Mouse (Mus musculus) midbrain, embryonic 11.5 days (tissue): ENCODE results near the gene Fpr2. TPM values are rescaled to one million over a fixed set of nuclear protein-coding genes. Genes with fewer than 3 reads are reported as not detected.
"Not testable (repeated sequence)": the region's sequence is repeated elsewhere in the genome, so short reads cannot be mapped to it uniquely, and the experiment has no call there.

Experiments used
- ATAC-seq: fragments of 200-750 bp; cut with Nextera tagmentation; 2 replicates; pipeline ENCODE4 v1.8.0; 2017; ENCODE audit warnings: moderate TSS enrichment, moderate library complexity; ENCODE audit not compliant: low FRiP score
- DNase-seq: peaks from one replicate; pipeline ENCODE4 v3.0.0; 2015; ENCODE audit warnings: low spot score; ENCODE audit errors: missing footprints
- H3K27ac ChIP-seq: fragments of 300-500 bp; sonication (generic); 2 replicates; pipeline ENCODE4 v1.5.1; 2014; ENCODE audit warnings: low read depth, low read length
- H3K27me3 ChIP-seq: fragments of 300-500 bp; sonication (generic); 2 replicates; pipeline ENCODE4 v1.6.1; 2014; ENCODE audit warnings: mild to moderate bottlenecking, low read length, moderate library complexity, mixed read lengths; ENCODE audit not compliant: control insufficient read depth, insufficient read depth
- H3K36me3 ChIP-seq: fragments of 300-500 bp; sonication (generic); 2 replicates; pipeline ENCODE4 v1.6.1; 2014; ENCODE audit warnings: mild to moderate bottlenecking, low read length, moderate library complexity, mixed read lengths; ENCODE audit not compliant: control insufficient read depth, insufficient read depth
- H3K4me1 ChIP-seq: fragments of 300-500 bp; sonication (generic); 2 replicates; pipeline ENCODE4 v1.6.1; 2014; ENCODE audit warnings: low read length; ENCODE audit not compliant: control insufficient read depth, insufficient read depth
- H3K4me2 ChIP-seq: fragments of 300-500 bp; sonication (generic); 2 replicates; pipeline ENCODE4 v1.6.1; 2014; ENCODE audit warnings: mild to moderate bottlenecking, moderate library complexity
- H3K4me3 ChIP-seq: fragments of 300-500 bp; sonication (generic); 2 replicates; pipeline ENCODE4 v1.5.1; 2014; ENCODE audit warnings: low read depth, low read length
- H3K9ac ChIP-seq: fragments of 300-500 bp; sonication (generic); 2 replicates; pipeline ENCODE4 v1.6.1; 2014; ENCODE audit warnings: low read length
- H3K9me3 ChIP-seq: fragments of 300-500 bp; sonication (generic); 2 replicates; pipeline ENCODE4 v1.6.1; 2016; ENCODE audit warnings: low read length; ENCODE audit not compliant: control insufficient read depth
- WGBS: fragments of 180-500 bp; shearing (Covaris S2); extraction: QIAGEN DNeasy Blood & Tissue Kit; methylation state at CpG from one replicate; pipeline ENCODE4 v1.1.7; 2014; 5-methylcytosine and 5-hydroxymethylcytosine counted together
- polyA plus RNA-seq: library from polyadenylated mRNA; unstranded; fragments of >200 nt; fragmentation: Nextera tagmentation; extraction: Ambion mirVana; gene quantifications from 2 replicates; pipeline ENCODE4 v1.2.1, GENCODE M21; 2014

Gene Fpr2
- polyA plus RNA-seq, 1 experiment from 2014 or later: not detected

DNA sequence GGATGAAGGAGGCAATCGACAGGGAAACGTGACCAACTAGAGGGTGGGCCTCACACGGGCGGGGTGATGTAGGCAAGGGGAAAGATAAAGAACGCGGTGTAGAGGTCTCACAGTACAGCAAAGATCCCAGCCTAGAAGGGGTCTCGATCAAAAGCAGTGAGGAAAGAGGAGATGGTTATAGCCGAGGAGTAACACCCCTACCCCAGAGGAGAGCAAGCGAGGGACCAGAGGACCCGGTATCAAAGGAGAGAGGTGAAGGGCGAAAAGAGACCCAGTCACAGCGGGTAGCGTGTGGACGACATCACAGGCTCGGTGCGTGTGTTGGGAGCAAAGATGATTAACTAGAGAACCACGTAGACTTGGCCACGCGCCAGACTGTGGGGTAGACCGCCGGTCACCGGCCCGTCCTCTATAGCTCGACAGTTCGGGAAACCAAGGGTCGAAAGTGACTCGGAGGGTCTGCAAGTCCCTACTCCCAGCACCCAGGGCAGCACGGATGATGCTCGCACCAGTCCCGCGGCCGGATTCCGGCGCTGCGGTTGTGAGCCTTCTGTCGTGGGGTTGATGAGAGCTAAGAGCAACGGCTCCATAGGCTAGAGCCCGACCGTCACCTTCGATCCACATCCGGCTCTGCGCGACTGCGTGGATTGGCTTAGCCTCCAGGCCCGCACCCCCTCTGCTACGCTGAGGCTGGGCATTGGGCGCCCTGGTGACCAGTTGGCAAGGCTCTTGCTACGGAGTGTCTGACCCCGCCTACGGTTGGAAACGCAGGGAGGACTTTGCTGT is 22.2 kb downstream of the Fpr2 start:
- H3K4me2 ChIP-seq: peak overlapping the region; percentile 53
- H3K27me3 ChIP-seq: no peaks in the 10 kb centered on the region
- H3K4me1 ChIP-seq: no peaks in the 10 kb centered on the region
- no peak overlapping the region for H3K27ac ChIP-seq
- ATAC-seq: peak; percentile 100
- no peaks in the 10 kb centered on the region for H3K36me3 ChIP-seq
- peak overlapping the region; percentile 38 for H3K4me3 ChIP-seq
- 24% methylated on average over 51 of the region's 51 CpGs for WGBS
- H3K9me3 ChIP-seq: no peaks in the 10 kb centered on the region
- H3K9ac ChIP-seq: peak overlapping the region; percentile 65
- peak; percentile 95 for DNase-seq

DNA sequence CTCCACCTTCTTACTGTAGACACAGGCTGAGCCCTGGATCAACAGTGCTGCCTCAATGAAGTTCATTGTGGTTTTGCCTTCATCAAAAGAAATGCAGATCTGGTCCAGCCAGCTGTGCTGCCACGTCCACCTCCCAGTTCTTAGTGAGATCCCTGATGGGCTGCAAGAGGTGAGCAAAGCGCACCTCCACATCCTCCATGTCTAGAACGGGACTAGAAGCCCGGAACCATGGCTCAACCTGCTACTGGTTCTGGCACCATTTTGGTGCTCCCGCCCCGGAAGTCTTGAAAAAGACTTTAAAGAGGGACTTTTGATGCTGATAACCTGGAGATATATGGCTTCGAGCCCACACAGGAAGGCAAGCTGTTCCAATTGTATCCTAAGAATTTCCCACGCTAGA is 25.0 kb downstream of the Fpr2 start:
- H3K9me3 ChIP-seq, H3K36me3 ChIP-seq, H3K4me2 ChIP-seq, H3K27me3 ChIP-seq, H3K4me3 ChIP-seq, H3K4me1 ChIP-seq, H3K27ac ChIP-seq, ATAC-seq, DNase-seq, H3K9ac ChIP-seq: not testable (repeated sequence)
- WGBS: 84% methylated on average over 8 of the region's 8 CpGs

DNA sequence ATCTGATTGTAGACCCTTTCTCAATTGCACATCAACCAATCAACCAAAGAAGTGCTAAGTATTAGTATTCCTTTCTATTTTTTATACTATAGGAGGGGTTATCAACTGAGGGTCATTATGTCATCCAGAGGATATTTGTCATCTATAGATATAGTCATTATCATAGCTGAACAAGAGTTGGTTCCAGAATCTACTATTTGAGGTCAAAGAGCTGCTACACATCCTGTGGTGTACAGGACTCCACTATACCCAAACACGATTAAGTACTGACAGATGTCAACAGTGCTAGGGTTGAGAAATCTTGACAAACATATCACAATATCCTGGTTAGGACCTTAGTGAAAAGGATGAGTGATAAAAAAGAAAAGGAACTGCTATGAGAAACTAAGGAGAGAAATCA is 29.8 kb downstream of the Fpr2 start:
- WGBS: 98% methylated on average over 1 of the region's 1 CpGs
- no peak overlapping the region for H3K4me2 ChIP-seq
- no peaks in the 10 kb centered on the region for H3K9me3 ChIP-seq
- H3K9ac ChIP-seq: no peak overlapping the region
- no peak overlapping the region for H3K4me3 ChIP-seq
- DNase-seq (no peak), ATAC-seq (no peak)
- H3K27ac ChIP-seq: no peak overlapping the region
- H3K36me3 ChIP-seq: no peaks in the 10 kb centered on the region
- no peaks in the 10 kb centered on the region for H3K4me1 ChIP-seq
- H3K27me3 ChIP-seq: no peaks in the 10 kb centered on the region

DNA sequence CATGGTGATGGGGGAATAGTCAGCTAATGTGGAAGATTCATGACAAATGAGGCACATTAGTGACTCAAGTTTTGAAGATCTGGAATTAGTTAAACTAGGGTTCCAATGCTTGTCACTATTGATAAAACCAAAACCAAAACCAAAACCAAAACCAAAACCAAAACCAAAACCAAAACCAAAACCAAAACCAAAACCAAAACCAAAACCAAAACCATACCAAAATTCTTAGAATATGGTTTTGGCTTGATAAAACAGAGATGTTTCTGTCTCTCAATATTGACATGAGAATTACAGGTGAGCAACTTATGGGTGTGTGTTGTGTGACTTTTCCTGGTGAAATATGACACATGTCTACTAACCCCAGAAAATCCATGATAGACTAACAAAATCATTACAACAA is 30.2 kb downstream of the Fpr2 start:
- no peak overlapping the region for H3K4me3 ChIP-seq
- no peaks in the 10 kb centered on the region for H3K27me3 ChIP-seq
- ATAC-seq (no peak), DNase-seq (no peak)
- no peak overlapping the region for H3K9ac ChIP-seq
- H3K36me3 ChIP-seq: no peaks in the 10 kb centered on the region
- no peak overlapping the region for H3K27ac ChIP-seq
- H3K4me2 ChIP-seq: no peak overlapping the region
- no peaks in the 10 kb centered on the region for H3K9me3 ChIP-seq
- no peaks in the 10 kb centered on the region for H3K4me1 ChIP-seq

Other genes starting within 250 kb of the Fpr2 start
- gene Vmn2r90, start 184.1 kb upstream of the Fpr2 start, polyA plus RNA-seq: not detected in 2 replicates
- gene Spaca6, start 60.7 kb upstream of the Fpr2 start, polyA plus RNA-seq: 16.1 and 16.4 TPM in 2 replicates
- 0.38 and 0.87 TPM in 2 replicates for gene Has1, start 32.6 kb upstream of the Fpr2 start, polyA plus RNA-seq
- gene Fpr1, start 3.9 kb upstream of the Fpr2 start, polyA plus RNA-seq: not detected in 2 replicates
- gene Fpr3, start within 50 bp of the Fpr2 start, polyA plus RNA-seq: not detected in 2 replicates
- not detected in 2 replicates for gene Fpr-rs4, start 133.9 kb downstream of the Fpr2 start, polyA plus RNA-seq
- not detected in 2 replicates for gene Vmn2r124, start 161.6 kb downstream of the Fpr2 start, polyA plus RNA-seq
- not detected in 2 replicates for gene Vmn2r91, start 197.2 kb downstream of the Fpr2 start, polyA plus RNA-seq